Mouse (Mus musculus) embryo, embryonic 11 days (tissue): ENCODE measurements around the gene Lrp1.
"Not testable (repeated sequence)": the region's sequence is repeated elsewhere in the genome, so short reads cannot be mapped to it uniquely, and the experiment has no call there.

Experiments
- DNase-seq: peaks from one replicate; pipeline ENCODE4 v3.0.0-alpha.2; 2015

Gene Lrp1

GRCm38 (mm10) chr10:127620406-127621190 is at the start of gene Lrp1:
TSS of gene Lrp1 (minus strand) at chr10:127621148.
- DNase-seq: peak; percentile 81

- DNase-seq: no peak
Measured at GRCm38 (mm10) chr10:127670185-127670584, 49.2 kb upstream of the Lrp1 start.

GRCm38 (mm10) chr10:127669170-127669569 is 48.2 kb upstream of the Lrp1 start:
- DNase-seq: peak; percentile 49

- peak; percentile 78 for DNase-seq
Measured at GRCm38 (mm10) chr10:127668093-127669050, 47.4 kb upstream of the Lrp1 start, which contains the start of gene Nab2. TSS of gene Nab2 (minus strand) at chr10:127668568.

- DNase-seq: peak; percentile 94
Measured at GRCm38 (mm10) chr10:127667269-127668092, 46.5 kb upstream of the Lrp1 start.

GRCm38 (mm10) chr10:127666501-127667268 is 45.7 kb upstream of the Lrp1 start, which contains the start of gene Nemp1:
TSS of gene Nemp1 (plus strand) at chr10:127666901.
- peak; percentile 80 for DNase-seq

- peak; percentile 66 for DNase-seq
Measured at GRCm38 (mm10) chr10:127665366-127666181, 44.6 kb upstream of the Lrp1 start.

- no peak for DNase-seq
Measured at GRCm38 (mm10) chr10:127664891-127665290, 43.9 kb upstream of the Lrp1 start.

- DNase-seq: no peak
Measured at GRCm38 (mm10) chr10:127664166-127664565, 43.2 kb upstream of the Lrp1 start.

- DNase-seq: no peak
Measured at GRCm38 (mm10) chr10:127663590-127663989, 42.6 kb upstream of the Lrp1 start.

- peak; percentile 61 for DNase-seq
Measured at GRCm38 (mm10) chr10:127662666-127663253, 41.8 kb upstream of the Lrp1 start.

GRCm38 (mm10) chr10:127661915-127662663 is 41.1 kb upstream of the Lrp1 start:
- DNase-seq: peak; percentile 72

GRCm38 (mm10) chr10:127661291-127661914 is 40.5 kb upstream of the Lrp1 start:
- DNase-seq: no peak

GRCm38 (mm10) chr10:127659551-127659950 is 38.6 kb upstream of the Lrp1 start:
- DNase-seq: no peak

- no peak for DNase-seq
Measured at GRCm38 (mm10) chr10:127658076-127658475, 37.1 kb upstream of the Lrp1 start.

- DNase-seq: not testable (repeated sequence)
Measured at GRCm38 (mm10) chr10:127657617-127658016, 36.7 kb upstream of the Lrp1 start.

GRCm38 (mm10) chr10:127654970-127655579 is 34.1 kb upstream of the Lrp1 start:
- DNase-seq: no peak

- DNase-seq: no peak
Measured at GRCm38 (mm10) chr10:127652906-127653638, 32.1 kb upstream of the Lrp1 start.
